Mouse (Mus musculus) urinary bladder, postnatal 4 days (tissue): ENCODE measurements at regions not wholly inside any gene's neighbourhood (a gene's known extent, or its start where the extent isn't known, plus 50 kb on each side); places are given as distances from the start of the nearest gene placed in this dataset.

Experiments used
- DNase-seq, 2 experiments: peaks; one replicate each; pipeline ENCODE4 v3.0.0; 2021 to 2022; ENCODE audit warnings: low spot score in 2 of 2

DNA sequence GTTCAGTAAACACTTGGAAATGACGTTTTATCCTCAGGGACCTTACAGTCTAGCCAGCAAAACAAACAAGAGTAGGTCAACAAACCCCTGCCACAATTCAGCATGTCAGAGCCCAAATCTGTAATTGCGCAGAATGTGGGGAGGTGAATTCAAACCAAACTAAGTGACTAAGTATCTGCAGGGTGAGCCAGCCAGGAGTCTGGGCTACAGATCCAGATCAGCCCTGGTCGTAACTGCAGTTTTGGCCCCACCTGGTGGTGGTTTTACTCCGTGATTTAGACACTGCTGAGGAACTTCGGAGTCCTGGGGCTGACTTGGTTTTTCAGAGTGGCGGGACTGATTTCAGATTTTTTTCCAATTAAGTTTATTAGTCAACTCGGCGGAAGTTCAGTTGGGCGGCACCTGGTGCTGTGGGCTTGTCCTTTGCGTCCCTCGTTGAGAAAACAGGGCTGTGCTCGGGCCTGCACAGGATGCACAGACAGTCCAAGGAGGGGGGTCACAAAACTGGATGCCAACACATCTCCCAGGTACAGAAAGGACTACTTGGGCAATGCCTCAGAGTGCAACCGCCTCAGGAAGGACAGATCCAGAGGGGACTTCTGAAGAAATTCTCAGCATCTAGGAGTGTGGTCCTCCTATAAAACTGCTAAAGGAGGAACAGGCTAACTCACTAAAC is 107.6 kb upstream of the 1700066M21Rik start:
- DNase-seq, result peak; percentile 32 to 73

GRCm38 (mm10) chr1:57272593-57272992 is 104.8 kb upstream of the 1700066M21Rik start:
- DNase-seq, result no peak

GRCm38 (mm10) chr1:57281549-57281948 is 95.9 kb upstream of the 1700066M21Rik start:
- DNase-seq, result no peak

- DNase-seq, result no peak
Observed at GRCm38 (mm10) chr1:57296186-57296585, 81.2 kb upstream of the 1700066M21Rik start.

DNA sequence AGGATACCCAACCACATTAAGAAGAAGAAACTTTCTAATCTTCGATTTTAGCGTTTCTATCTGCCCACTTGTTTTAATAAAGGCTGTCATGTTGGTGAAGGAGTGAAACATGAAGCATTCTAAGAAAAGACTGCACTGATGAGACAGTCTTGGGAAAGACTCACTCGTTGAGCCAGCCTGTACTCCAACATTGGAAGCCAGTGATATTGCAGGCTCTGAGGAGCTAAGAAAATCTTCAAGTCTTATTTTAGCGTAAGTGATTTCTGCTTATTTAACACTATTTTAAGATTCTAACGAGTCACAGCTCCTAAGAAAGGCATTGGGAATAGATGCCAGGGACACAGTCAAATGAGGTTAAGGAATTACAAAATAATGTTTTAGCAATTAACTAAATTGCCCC is 78.9 kb upstream of the 1700066M21Rik start:
- no peak for DNase-seq

GRCm38 (mm10) chr1:57301260-57301979 is 76.0 kb upstream of the 1700066M21Rik start:
- no peak for DNase-seq

- no peak for DNase-seq
Observed at GRCm38 (mm10) chr1:57301980-57302331, 75.5 kb upstream of the 1700066M21Rik start.

DNA sequence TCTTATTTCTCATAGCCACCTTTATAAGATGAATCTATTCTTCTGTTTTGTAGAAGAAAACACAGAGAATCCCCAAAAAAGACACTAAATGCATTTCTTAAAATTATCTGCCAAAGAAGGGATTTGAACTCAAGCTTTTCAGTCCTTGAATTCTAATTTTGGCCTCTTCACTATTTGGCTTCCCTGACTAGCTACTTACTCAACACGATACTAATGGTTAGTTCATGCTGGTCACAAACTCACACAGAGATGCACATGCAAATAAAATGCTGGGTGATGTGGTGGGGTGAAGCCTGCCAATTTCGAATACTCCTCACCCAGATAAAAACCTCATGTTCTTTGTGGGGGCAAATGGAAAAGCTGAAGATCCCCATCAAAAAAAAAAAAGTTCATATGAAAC is 72.7 kb upstream of the 1700066M21Rik start:
- DNase-seq, result no peak

DNA sequence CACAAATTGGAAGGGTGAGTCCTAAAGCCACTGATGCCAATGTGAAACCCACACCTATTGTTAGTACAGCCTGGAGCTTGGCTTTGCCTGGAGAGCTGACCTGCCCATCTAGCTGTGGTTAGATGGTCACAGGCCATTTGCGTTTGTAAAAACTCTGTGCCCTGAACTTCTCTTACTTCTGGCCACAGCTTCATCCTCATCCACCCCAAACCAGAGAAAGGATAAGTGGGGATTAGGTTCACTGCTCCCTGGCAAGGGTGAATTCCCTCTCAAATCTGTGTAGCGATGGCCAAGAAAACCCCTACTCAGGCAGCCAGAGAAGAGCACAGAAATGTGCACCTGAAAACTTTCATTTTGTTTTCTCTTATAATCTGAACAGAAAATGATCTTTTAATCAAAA is 54.9 kb upstream of the 1700066M21Rik start:
- no peak for DNase-seq

- DNase-seq, result no peak
Observed at GRCm38 (mm10) chr1:57323118-57323517, 54.3 kb upstream of the 1700066M21Rik start.

GRCm38 (mm10) chr1:57325585-57326165 is 51.7 kb upstream of the 1700066M21Rik start:
- DNase-seq, result no peak
